Mouse (Mus musculus): ENCODE measurements at regions not wholly inside any gene's neighbourhood (a gene's known extent, or its start where the extent isn't known, plus 50 kb on each side); places are given as distances from the start of the nearest gene placed in this dataset.

DNA sequence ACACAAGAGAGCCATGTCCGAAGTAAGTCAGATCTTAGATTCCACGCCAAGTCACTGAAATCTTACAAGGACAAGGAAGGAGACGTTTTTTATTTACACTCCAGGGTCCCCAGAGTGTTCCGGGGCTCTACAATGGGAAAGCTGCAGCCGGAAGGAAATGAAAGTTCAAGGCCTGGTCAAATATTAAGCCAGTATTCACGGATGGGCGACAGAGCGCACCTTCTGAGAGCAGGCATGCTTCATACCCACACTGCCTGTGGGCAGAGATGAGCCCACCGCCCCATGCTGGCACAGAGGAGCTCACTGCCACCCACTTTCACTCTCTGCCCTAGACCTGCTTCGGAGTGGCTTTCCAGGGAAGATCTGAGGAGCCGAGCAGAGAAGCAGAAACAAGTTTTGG is 92.2 kb downstream of the Sox9 start:
- ATAC-seq (ENCODE audit: insufficient number of reproducible peaks, insufficient read depth, low FRiP score, low read depth) = no peak
- H3K27me3 ChIP-seq (ENCODE audit: control insufficient read depth, insufficient read depth, low read length) = no peaks in the 10 kb centered on the region
- no peak overlapping the region for H3K9ac ChIP-seq (replicated peaks; ENCODE audit: low read depth, low read length)
- H3K4me1 ChIP-seq (ENCODE audit: control insufficient read depth, insufficient read depth, low read length) = peaks cover 9% of the 10 kb centered on the region; the same call in 1 of the 2 replicates
- no peak overlapping the region for H3K27ac ChIP-seq (ENCODE audit: low read length)
- 65% methylated on average over 11 of the region's 11 CpGs for WGBS
- H3K36me3 ChIP-seq (ENCODE audit: control insufficient read depth, insufficient read depth, low read length) = no peaks in the 10 kb centered on the region
- no peaks in the 10 kb centered on the region for H3K9me3 ChIP-seq (ENCODE audit: control insufficient read depth, low read depth, low read length)
- H3K4me3 ChIP-seq (ENCODE audit: low read depth, low read length) = no peak overlapping the region
- no peak overlapping the region for H3K4me2 ChIP-seq (replicated peaks; ENCODE audit: low read depth, low read length)

DNA sequence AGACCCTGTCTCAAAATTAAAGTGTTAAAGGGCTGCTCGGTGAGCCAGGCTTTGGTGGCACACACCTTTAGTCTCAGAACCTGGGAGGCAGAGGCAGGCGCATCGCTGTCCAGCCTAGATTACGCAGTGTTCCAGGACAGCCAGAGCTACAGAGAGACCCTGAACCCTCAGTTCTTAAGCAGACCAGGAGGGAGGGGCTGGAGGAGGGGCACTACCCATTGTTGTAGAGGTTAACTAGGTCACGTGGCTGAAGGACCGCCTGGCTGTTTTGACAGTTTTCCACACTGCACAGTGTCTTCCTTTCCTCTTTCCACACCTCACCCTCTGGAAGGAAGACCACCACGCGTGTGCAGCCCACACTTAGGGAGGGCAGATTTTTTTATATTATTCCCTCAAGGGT is 94.2 kb downstream of the Sox9 start:
- Histone ChIP-seq H3K36me3 (ENCODE audit: control insufficient read depth, insufficient read depth, low read length) (no peaks in the 10 kb centered on the region), H3K9me3 (ENCODE audit: control insufficient read depth, low read depth, low read length) (no peaks in the 10 kb centered on the region), H3K9ac (replicated peaks; ENCODE audit: low read depth, low read length) (no peak overlapping the region), H3K27me3 (ENCODE audit: control insufficient read depth, insufficient read depth, low read length) (no peaks in the 10 kb centered on the region), H3K4me3 (ENCODE audit: low read depth, low read length) (no peak overlapping the region), H3K4me1 (ENCODE audit: control insufficient read depth, insufficient read depth, low read length) (no peaks in the 10 kb centered on the region), H3K4me2 (replicated peaks; ENCODE audit: low read depth, low read length) (no peak overlapping the region), H3K27ac (ENCODE audit: low read length) (no peak overlapping the region)
- ATAC-seq (ENCODE audit: insufficient number of reproducible peaks, insufficient read depth, low FRiP score, low read depth) = no peak
- WGBS = 68% methylated on average over 8 of the region's 8 CpGs

DNA sequence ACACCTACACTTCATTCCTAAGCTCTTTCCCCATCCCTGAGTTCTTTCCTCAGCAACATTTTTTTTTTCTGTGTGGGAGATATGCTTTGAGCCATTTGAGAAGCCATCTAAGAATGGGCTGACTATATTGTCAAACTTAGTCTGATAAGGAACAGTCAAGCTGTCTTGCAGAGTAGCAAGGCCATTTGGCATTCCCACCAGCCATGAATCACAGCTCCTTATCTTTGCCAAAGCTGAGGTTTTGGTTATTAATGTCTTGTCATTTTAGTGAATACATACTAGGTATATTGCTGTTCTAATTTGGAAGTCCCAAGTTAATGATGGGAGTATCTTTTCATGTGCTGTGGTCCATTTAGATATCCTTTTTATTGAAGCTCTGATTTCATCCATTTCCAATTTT is 96.4 kb downstream of the Sox9 start:
- H3K36me3 ChIP-seq (ENCODE audit: control insufficient read depth, insufficient read depth, low read length) = no peaks in the 10 kb centered on the region
- H3K4me1 ChIP-seq (ENCODE audit: control insufficient read depth, insufficient read depth, low read length) = no peaks in the 10 kb centered on the region
- no peak for ATAC-seq (ENCODE audit: insufficient number of reproducible peaks, insufficient read depth, low FRiP score, low read depth)
- H3K27me3 ChIP-seq (ENCODE audit: control insufficient read depth, insufficient read depth, low read length) = no peaks in the 10 kb centered on the region
- no peaks in the 10 kb centered on the region for H3K9me3 ChIP-seq (ENCODE audit: control insufficient read depth, low read depth, low read length)
- no peak overlapping the region for H3K4me2 ChIP-seq (replicated peaks; ENCODE audit: low read depth, low read length)
- no peak overlapping the region for H3K4me3 ChIP-seq (ENCODE audit: low read depth, low read length)
- H3K27ac ChIP-seq (ENCODE audit: low read length) = no peak overlapping the region
- H3K9ac ChIP-seq (replicated peaks; ENCODE audit: low read depth, low read length) = no peak overlapping the region

DNA sequence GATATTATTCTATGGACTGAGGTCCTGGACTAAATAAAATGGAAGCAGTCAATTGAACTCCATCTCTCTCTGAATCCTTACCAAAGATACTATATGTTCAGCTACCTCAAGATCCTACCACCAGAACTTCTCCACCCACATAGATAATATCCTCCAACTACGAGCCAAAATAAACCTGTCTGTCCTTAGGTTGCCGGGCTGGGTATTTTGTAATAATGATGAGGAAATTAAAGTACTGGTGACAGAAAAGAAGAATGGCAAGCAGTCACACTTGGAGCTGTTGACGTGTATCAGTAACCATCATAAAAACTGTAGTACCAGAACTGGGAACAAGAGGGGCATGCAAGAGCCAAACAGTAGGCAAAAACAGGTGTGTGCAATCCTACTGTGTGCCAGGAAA is 98.7 kb downstream of the Sox9 start:
- H3K4me2 ChIP-seq (replicated peaks; ENCODE audit: low read depth, low read length) = no peak overlapping the region
- no peaks in the 10 kb centered on the region for H3K4me1 ChIP-seq (ENCODE audit: control insufficient read depth, insufficient read depth, low read length)
- H3K27ac ChIP-seq (ENCODE audit: low read length) = no peak overlapping the region
- no peaks in the 10 kb centered on the region for H3K9me3 ChIP-seq (ENCODE audit: control insufficient read depth, low read depth, low read length)
- no peaks in the 10 kb centered on the region for H3K36me3 ChIP-seq (ENCODE audit: control insufficient read depth, insufficient read depth, low read length)
- ATAC-seq (ENCODE audit: insufficient number of reproducible peaks, insufficient read depth, low FRiP score, low read depth) = no peak
- no peak overlapping the region for H3K9ac ChIP-seq (replicated peaks; ENCODE audit: low read depth, low read length)
- H3K27me3 ChIP-seq (ENCODE audit: control insufficient read depth, insufficient read depth, low read length) = no peaks in the 10 kb centered on the region
- 90% methylated on average over 3 of the region's 3 CpGs for WGBS
- no peak overlapping the region for H3K4me3 ChIP-seq (ENCODE audit: low read depth, low read length)

DNA sequence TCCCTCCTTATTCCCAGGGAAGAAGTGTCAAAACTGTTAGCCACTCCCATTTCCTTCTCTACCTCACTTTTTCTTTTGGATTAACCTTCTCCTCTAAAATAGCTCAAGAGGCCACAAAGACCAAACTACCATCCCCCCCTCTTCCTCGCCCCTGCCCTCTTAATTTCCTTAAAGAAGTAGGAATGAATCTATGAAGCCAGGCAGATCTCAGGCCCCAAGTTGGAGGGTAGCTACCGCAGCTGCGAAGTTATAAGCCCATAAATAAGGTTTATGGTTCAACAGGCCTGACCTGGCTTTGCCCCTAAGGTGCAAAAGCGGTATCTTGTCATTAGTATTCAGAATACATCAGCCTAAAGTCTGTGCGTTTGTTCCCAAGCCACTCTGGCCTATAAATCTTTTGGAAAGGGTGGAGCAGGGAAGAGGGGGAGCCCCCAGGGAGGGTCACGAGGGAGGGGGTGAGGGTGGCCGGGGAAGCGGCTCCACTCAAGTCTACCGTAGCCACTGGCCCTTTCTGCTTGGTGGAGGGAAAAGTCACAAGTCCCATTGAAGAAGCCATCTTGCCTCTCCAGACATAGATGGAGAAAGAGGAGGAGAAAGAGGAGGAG is 103.4 kb downstream of the Sox9 start:
- 53% methylated on average over 9 of the region's 9 CpGs for WGBS
- Histone ChIP-seq H3K27ac (ENCODE audit: low read length) (no peak overlapping the region), H3K27me3 (ENCODE audit: control insufficient read depth, insufficient read depth, low read length) (no peaks in the 10 kb centered on the region), H3K4me3 (ENCODE audit: low read depth, low read length) (no peak overlapping the region), H3K9ac (replicated peaks; ENCODE audit: low read depth, low read length) (no peak overlapping the region), H3K9me3 (ENCODE audit: control insufficient read depth, low read depth, low read length) (no peaks in the 10 kb centered on the region), H3K4me2 (replicated peaks; ENCODE audit: low read depth, low read length) (no peak overlapping the region), H3K4me1 (ENCODE audit: control insufficient read depth, insufficient read depth, low read length) (no peaks in the 10 kb centered on the region), H3K36me3 (ENCODE audit: control insufficient read depth, insufficient read depth, low read length) (no peaks in the 10 kb centered on the region)
- no peak for ATAC-seq (ENCODE audit: insufficient number of reproducible peaks, insufficient read depth, low FRiP score, low read depth)

DNA sequence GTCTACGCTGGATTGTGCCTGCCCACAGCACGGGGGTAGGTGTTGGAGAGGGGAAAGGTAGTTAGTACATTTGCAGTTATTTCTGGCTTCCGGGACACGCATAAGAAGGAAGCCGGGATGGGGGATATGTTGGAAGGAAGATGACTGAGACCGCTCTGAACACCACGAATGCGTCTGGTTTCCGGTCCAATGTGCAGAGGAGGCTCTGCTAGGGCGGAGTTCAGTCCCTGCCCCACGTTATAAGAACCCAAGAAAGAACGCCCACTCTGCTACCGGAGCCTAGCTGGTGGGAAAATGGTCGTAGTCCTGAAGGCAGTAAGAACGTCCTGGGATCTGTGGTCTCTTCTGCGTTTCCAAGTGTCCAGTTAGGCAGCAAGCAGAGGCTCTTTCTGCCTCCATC is 104.1 kb downstream of the Sox9 start:
- Histone ChIP-seq H3K36me3 (ENCODE audit: control insufficient read depth, insufficient read depth, low read length) (no peaks in the 10 kb centered on the region), H3K4me1 (ENCODE audit: control insufficient read depth, insufficient read depth, low read length) (no peaks in the 10 kb centered on the region), H3K9ac (replicated peaks; ENCODE audit: low read depth, low read length) (no peak overlapping the region), H3K9me3 (ENCODE audit: control insufficient read depth, low read depth, low read length) (no peaks in the 10 kb centered on the region), H3K4me2 (replicated peaks; ENCODE audit: low read depth, low read length) (no peak overlapping the region), H3K27me3 (ENCODE audit: control insufficient read depth, insufficient read depth, low read length) (no peaks in the 10 kb centered on the region), H3K27ac (ENCODE audit: low read length) (no peak overlapping the region), H3K4me3 (ENCODE audit: low read depth, low read length) (no peak overlapping the region)
- no peak for ATAC-seq (ENCODE audit: insufficient number of reproducible peaks, insufficient read depth, low FRiP score, low read depth)
- 84% methylated on average over 16 of the region's 16 CpGs for WGBS

DNA sequence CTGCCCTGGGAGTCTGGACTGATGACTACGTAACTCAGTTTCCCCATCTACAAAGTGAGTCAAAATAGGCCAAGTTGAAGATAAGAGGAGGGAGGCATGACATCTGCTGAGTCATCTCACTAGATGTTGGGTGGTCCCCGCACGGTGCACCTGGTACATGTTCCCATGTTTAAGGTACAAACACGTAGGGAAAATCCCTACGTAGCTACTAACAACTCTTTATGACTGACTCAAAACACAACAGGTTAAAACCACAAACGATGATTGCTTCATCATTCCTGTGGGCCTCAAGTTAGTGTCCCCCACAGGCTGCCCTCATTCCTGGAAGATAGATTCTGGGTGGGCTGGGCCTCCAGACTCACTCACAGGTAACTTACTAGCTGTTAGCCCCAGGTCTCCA is 107.7 kb downstream of the Sox9 start:
- H3K27ac ChIP-seq (ENCODE audit: low read length) = no peak overlapping the region
- H3K36me3 ChIP-seq (ENCODE audit: control insufficient read depth, insufficient read depth, low read length) = no peaks in the 10 kb centered on the region
- H3K9me3 ChIP-seq (ENCODE audit: control insufficient read depth, low read depth, low read length) = no peaks in the 10 kb centered on the region
- ATAC-seq (ENCODE audit: insufficient number of reproducible peaks, insufficient read depth, low FRiP score, low read depth) = no peak
- 95% methylated on average over 6 of the region's 6 CpGs for WGBS
- H3K9ac ChIP-seq (replicated peaks; ENCODE audit: low read depth, low read length) = no peak overlapping the region
- no peaks in the 10 kb centered on the region for H3K4me1 ChIP-seq (ENCODE audit: control insufficient read depth, insufficient read depth, low read length)
- H3K4me2 ChIP-seq (replicated peaks; ENCODE audit: low read depth, low read length) = no peak overlapping the region
- no peak overlapping the region for H3K4me3 ChIP-seq (ENCODE audit: low read depth, low read length)
- H3K27me3 ChIP-seq (ENCODE audit: control insufficient read depth, insufficient read depth, low read length) = no peaks in the 10 kb centered on the region

DNA sequence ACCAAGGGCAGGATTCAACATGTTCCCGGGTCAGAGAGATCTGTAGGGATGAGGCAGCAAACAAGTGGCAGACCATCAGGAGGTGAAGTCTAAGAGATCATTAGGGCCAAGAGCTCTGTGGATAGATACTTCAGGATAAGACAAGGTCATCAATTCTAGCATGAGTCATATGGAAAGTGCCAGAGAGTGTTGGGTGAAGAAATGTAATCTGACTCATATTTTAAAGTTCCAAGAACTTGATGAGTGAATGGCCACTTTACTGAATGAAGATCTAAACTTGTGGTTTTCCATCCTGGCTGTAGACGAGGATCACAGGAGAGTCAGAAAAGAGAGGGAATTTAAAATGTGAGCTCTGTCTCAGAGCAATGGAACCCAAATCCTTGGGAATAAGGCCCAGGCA is 115.6 kb downstream of the Sox9 start:
- 88% methylated on average over 2 of the region's 2 CpGs for WGBS

DNA sequence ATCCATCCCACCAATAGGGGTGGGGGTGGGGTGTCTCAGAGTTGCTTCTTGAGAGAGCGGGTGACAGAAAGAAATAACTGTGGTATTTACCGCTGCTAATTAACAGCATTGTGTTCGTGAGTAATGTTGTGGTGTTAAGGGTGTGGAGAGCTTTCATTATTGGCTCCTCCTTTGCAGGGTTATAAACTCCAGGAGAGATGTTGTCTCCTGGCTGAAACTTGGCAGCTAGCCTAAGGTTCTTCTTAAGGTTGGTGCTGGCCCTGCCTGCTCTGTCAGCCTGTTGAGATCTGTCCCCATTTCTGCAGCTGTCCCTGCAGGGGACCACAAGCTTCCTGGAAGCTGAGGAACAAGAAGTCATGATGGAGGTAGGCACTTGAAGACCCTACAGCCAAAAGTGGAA is 120.6 kb downstream of the Sox9 start:
- no peaks in the 10 kb centered on the region for H3K36me3 ChIP-seq (ENCODE audit: control insufficient read depth, insufficient read depth, low read length)
- no peak for ATAC-seq (ENCODE audit: insufficient number of reproducible peaks, insufficient read depth, low FRiP score, low read depth)
- WGBS = 73% methylated on average over 3 of the region's 3 CpGs

More for the DNA sequence above, 115.6 kb downstream of the Sox9 start:
- no peak overlapping the region for H3K4me3 ChIP-seq (ENCODE audit: low read depth, low read length)
- no peak for ATAC-seq (ENCODE audit: insufficient number of reproducible peaks, insufficient read depth, low FRiP score, low read depth)
- H3K9me3 ChIP-seq (ENCODE audit: control insufficient read depth, low read depth, low read length) = no peaks in the 10 kb centered on the region
- no peaks in the 10 kb centered on the region for H3K27me3 ChIP-seq (ENCODE audit: control insufficient read depth, insufficient read depth, low read length)
- no peak overlapping the region for H3K4me2 ChIP-seq (replicated peaks; ENCODE audit: low read depth, low read length)
- no peak overlapping the region for H3K27ac ChIP-seq (ENCODE audit: low read length)
- no peaks in the 10 kb centered on the region for H3K4me1 ChIP-seq (ENCODE audit: control insufficient read depth, insufficient read depth, low read length)
- no peak overlapping the region for H3K9ac ChIP-seq (replicated peaks; ENCODE audit: low read depth, low read length)
- no peaks in the 10 kb centered on the region for H3K36me3 ChIP-seq (ENCODE audit: control insufficient read depth, insufficient read depth, low read length)

More for the DNA sequence above, 120.6 kb downstream of the Sox9 start:
- Histone ChIP-seq H3K9ac (replicated peaks; ENCODE audit: low read depth, low read length) (no peak overlapping the region), H3K27me3 (ENCODE audit: control insufficient read depth, insufficient read depth, low read length) (no peaks in the 10 kb centered on the region), H3K4me3 (ENCODE audit: low read depth, low read length) (no peak overlapping the region), H3K4me1 (ENCODE audit: control insufficient read depth, insufficient read depth, low read length) (no peaks in the 10 kb centered on the region), H3K4me2 (replicated peaks; ENCODE audit: low read depth, low read length) (no peak overlapping the region), H3K9me3 (ENCODE audit: control insufficient read depth, low read depth, low read length) (no peaks in the 10 kb centered on the region), H3K27ac (ENCODE audit: low read length) (no peak overlapping the region)
